Mouse (Mus musculus) testis, adult 2 months (tissue): ENCODE measurements around the gene Ubiad1.

Experiments
- CTCF ChIP-seq: fragments of 200-500 bp; IDR thresholded peaks from 2 replicates; pipeline ENCODE4 v1.5.1; 2012; ENCODE audit warnings: low read depth, mild to moderate bottlenecking, inconsistent platforms, low read length, moderate library complexity; ENCODE audit not compliant: control insufficient read depth, insufficient read depth, insufficient replicate concordance
- POLR2A ChIP-seq: fragments of 200-500 bp; IDR thresholded peaks from 2 replicates; pipeline ENCODE4 v1.6.1; 2012; ENCODE audit warnings: low read depth, mild to moderate bottlenecking, inconsistent platforms, low read length, moderate library complexity; ENCODE audit not compliant: control insufficient read depth

- TF ChIP-seq CTCF (no peak), POLR2A (no peak)
Observed at GRCm38 (mm10) chr4:148462717-148463116, 18.1 kb upstream of the Ubiad1 start.
